Mouse (Mus musculus) liver, embryonic 14.5 days (tissue): ENCODE data around the gene Hoxa13.

Source experiments
- CTCF ChIP-seq: IDR thresholded peaks from 2 replicates; pipeline ENCODE4 v1.5.1; 2016; ENCODE audit warnings: antibody characterized with exemption, low read depth, control low read depth
- EP300 ChIP-seq: IDR thresholded peaks from 2 replicates; pipeline ENCODE4 v1.6.1; 2016; ENCODE audit warnings: antibody characterized with exemption, low read depth

- TF ChIP-seq CTCF (no peak), EP300 (no peak)
Observed at GRCm38 (mm10) chr6:52228475-52229465, 31.9 kb downstream of the Hoxa13 start.
